Mouse (Mus musculus) layer of hippocampus, adult 2 months (tissue): ENCODE measurements around the gene Dusp9. TPM values are rescaled to one million over a fixed set of nuclear protein-coding genes. Genes with fewer than 3 reads are reported as not detected.

Source experiments
- DNase-seq, 2 experiments: peaks; one replicate each; pipeline ENCODE4 v3.0.0; 2022; ENCODE audit warnings: low spot score in 2 of 2
- H3K27ac ChIP-seq: fragments of 200-600 bp; 2 replicates; pipeline ENCODE4 v1.8.1; 2022
- H3K4me3 ChIP-seq: fragments of 200-600 bp; 2 replicates; pipeline ENCODE4 v1.8.1; 2022; ENCODE audit warnings: mild to moderate bottlenecking
- CTCF ChIP-seq: fragments of 200-600 bp; conservative IDR thresholded peaks from 2 replicates; pipeline ENCODE4 v1.8.1; 2022; ENCODE audit warnings: antibody characterized with exemption, mild to moderate bottlenecking, moderate library complexity
- long read RNA-seq, 2 experiments: library from polyadenylated mRNA; stranded (forward); transcript quantifications; one replicate each; pipeline ENCODE4 v2.0.0; 2021; ENCODE audit warnings: borderline mapping rate in 2 of 2
- total RNA-seq, 2 experiments: library from RNA; stranded (reverse); gene quantifications; 2 replicates each; pipeline ENCODE4 v1.2.3; 2021

The Dusp9 gene
- under 1 TPM; 0.20 to 0.25 TPM for total RNA-seq
- long read RNA-seq, experiment 1, result 0 reads
- long read RNA-seq, experiment 2, partial matches to known transcripts, result 1 of 1 reads
- long read RNA-seq, experiment 2, other reads (novel, unspliced or antisense), result 0 of 1 reads

DNA sequence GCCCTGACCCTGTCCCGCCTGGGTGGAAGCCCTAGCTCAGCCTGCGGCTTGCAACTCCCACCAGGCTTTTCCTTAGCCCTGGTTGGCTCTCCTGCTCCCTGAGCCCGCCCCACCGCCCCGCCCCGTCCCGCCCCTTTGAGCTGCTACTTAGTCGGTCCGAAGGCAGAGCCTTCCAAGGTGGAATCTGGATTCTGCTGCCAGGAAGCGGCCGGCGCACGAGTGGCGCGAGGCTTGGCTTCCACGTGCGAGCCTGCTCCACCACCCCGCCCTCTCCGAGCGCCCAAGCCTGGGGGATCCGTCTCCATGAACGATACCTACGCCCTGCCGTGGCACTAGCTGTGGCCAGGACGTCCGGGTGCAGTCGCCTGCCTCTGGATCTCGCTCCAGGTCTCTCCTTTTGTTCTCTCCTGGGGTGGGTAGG lies at the start of gene Dusp9:
Gene Dusp9, plus strand, starts transcription at position 165 of the 421 bp plus-strand sequence.
- no peak for DNase-seq
- TF ChIP-seq CTCF, result no peak
- Histone ChIP-seq H3K4me3 (peak within 1 kb of the TSS; percentile 23; the same call in 1 of the 2 replicates), H3K27ac (no peak within 1 kb of the TSS)

DNA sequence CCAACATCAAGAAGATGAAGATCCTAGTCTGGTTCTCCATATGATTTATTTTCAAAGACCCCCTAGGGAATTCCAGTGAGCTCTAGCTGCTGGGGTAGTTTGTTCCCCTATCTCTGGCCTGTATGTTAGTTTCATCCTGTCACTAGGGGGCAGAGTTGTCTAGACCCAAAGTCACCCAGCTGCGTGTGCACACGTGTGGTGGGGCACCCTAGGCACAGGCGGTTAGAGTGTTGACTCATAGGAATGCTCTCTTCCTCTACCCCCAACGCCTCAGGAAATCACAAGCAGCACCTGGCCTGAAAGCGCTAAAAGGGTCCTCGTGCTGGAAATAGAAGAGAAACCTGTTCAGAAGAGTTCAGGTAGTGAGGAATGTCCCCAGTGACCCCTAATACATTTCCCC lies 46.0 kb upstream of the Dusp9 start:
- Histone ChIP-seq H3K27ac (no peak overlapping the region), H3K4me3 (no peak overlapping the region)
- TF ChIP-seq CTCF, result peak; percentile 69
- DNase-seq, result no peak

DNA sequence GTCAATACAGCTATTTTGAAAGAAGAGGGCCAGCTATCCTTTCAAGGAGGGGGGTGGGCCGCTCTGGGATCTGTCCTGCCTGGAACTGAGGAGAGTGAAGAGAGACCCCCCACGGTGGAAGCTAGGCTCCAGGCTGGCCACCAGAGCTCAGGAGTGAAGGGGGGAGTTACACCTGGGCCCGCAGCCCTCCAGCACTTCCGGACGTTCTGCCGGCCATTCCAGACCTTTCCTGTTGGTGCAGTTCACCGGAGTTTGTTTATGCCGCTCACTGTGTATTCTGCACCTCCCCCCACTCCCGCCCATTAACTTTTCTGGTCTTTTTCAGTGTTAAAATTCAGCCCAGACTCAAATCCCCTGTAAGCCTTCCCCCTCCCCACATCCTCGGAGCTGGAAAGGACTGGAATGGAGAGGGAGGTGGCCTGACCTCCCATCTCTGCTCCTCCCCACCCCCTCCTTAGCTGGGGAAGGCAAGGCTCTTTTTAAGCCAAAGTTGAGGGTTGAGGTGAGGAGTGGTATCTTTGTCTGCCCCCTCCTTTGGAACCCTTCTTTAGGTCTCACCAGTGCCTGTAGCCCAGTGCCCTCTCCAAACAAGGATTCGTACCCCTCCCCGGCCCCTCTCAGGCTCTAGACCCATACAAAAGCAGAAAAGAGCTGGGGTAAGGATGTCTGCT lies 44.6 kb upstream of the Dusp9 start:
- H3K4me3 ChIP-seq, result no peak overlapping the region
- no peak for TF ChIP-seq CTCF

DNA sequence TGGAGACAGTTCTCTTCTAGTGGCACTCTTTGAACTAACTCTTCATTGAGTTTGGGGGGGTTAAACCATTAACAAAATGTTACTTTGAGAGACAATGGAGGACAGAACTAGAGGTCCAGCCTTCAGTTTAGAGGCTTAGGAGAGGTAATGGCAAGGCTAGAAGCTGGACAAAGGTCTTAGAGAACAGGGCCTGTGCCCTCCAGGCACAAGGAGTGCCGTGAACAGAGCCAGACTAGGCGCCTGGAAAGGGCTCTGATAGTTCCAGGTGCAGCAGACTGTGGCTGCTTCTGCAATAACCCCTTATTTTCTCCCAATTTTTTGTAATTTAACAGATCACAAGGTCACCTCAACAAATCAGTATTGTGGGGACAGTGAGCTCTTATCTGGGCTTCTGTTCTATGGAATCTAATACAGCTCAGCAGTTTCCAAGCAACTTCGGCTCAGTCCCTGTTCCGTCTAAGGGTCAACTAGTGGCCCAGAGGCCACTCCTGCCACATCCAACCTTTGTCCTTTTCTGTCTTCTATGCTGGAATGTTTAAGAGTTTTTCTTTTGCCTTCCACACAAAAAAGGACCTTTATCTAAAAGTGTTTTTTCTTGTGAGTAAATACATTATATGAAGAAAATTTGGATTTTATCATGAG lies 43.8 kb upstream of the Dusp9 start:
- no peak for DNase-seq
- Histone ChIP-seq H3K4me3 (no peak overlapping the region), H3K27ac (no peak overlapping the region)
- TF ChIP-seq CTCF, result no peak

More for the DNA sequence above, 44.6 kb upstream of the Dusp9 start:
- DNase-seq, result no peak
- no peak overlapping the region for H3K27ac ChIP-seq

DNA sequence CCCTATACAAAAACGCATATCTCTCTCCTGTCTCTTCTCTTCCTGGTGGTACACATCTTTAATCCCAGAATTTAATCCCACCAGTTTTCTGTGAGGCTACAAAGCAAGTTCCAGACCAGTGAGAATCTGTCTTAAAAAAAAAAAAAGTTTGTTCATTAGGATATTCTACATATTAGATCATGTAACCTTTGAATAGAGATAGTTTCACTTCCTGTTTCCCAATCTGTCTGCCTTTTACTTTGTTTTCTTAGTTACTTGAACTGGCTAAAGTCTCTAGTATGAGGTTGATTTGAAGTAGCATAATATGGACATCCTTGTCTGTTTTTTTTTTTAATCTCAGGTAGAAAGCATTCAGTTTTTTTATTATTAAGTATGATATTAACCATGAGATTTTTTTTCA lies 37.8 kb upstream of the Dusp9 start:
- no peak overlapping the region for H3K27ac ChIP-seq
- H3K4me3 ChIP-seq, result no peak overlapping the region
- DNase-seq, result no peak
- no peak for TF ChIP-seq CTCF

DNA sequence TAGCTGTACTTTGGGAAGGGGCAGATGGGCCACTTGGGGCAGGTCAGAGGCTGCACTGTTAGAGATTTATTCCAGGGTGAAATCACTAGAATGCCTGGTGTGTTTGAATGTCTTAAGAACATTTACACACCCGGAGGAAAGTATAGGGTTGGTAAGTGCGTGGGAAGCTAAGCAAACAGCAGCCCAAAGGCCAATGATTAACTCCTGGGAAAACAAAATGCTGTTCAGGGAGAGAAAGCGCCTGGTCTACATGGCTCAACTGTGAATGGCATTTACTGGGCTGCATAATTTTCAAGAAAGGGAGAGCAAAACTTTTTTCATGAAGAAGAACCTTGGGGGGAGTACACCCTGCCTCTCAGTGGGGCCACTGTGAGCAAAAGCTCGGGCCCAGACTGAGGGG lies 25.6 kb upstream of the Dusp9 start:
- no peak for TF ChIP-seq CTCF
- H3K27ac ChIP-seq, result no peak overlapping the region
- DNase-seq, result no peak
- H3K4me3 ChIP-seq, result no peak overlapping the region

DNA sequence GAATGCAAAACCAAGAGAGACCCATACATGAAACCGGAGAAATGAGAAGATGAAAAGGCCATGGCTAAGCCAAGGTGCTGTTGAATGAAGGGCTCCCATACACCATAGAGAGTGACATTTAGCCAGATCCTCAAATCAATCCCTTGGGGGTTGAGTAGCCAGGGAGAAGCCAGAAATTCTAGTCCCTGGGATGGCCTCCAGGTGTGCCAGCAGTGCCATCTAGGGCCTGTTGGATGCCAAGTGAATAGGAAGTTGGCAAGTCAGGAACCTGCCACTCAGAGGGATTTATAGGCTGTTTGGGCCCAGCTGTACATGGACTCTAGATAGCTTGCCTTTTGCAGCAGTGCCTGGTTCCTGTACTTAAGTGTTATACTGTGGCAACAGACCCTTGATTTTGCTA lies 23.3 kb upstream of the Dusp9 start:
- Histone ChIP-seq H3K4me3 (no peak overlapping the region), H3K27ac (no peak overlapping the region)
- no peak for DNase-seq
- no peak for TF ChIP-seq CTCF

DNA sequence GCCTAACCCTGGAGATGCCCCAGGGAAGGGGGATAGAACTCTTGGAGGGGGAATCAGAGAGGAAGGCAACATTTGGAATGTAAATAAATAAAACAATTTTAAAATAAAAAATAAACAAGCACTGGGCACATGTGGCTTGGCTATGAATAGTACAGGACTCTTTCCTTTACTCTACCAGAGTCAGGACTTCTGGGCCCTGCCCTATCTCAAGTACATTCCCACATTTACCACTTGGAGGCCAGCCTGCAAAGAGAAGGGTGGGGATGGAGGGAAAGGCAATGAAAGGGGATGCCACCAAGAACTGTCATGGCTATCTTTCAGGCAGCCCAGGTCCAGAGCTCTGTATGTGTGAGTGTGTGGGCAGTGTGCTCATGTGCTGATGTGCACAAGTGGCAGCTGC lies 19.8 kb upstream of the Dusp9 start:
- DNase-seq, result no peak
- no peak overlapping the region for H3K4me3 ChIP-seq
- no peak for TF ChIP-seq CTCF

DNA sequence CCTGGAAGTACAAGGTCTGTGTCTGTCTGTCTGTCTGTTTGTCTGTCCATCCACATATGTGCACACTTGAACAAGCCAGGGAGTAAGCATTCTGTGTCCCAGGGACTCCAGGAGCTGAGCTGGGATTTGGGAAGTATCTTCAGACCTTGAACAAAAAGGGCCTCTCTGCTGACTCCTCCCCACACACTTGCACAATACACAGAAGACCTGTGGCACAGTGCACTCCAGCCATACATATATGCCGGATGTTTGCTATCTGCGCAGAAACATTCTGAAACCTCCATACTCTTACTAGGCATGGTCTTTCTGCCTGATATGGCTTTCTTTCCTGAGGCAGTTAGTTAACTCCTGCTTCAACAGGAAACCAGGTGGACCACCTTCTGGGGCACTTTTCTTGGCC lies 19.3 kb upstream of the Dusp9 start:
- Histone ChIP-seq H3K4me3 (no peak overlapping the region), H3K27ac (no peak overlapping the region)
- no peak for TF ChIP-seq CTCF
- no peak for DNase-seq

More for the DNA sequence above, 19.8 kb upstream of the Dusp9 start:
- no peak overlapping the region for H3K27ac ChIP-seq

DNA sequence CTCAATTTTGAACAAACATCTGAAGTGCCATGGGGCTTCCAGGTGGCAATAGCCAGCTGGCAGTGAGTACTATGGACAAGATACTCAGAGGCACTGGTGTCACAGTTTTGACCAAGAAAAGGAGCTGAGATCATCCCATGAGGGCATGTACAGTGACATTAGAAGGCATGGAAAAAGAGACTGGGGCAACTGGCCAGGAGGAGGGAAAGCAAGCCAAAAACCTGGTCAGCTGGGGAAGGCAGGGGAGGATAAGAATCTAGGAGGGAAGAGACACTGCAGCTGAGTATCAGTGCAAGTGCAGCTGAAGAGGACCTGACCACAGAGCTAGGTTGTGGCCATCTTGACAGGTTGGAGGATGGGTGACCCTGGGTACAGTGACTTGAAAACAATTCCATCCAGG lies 12.2 kb upstream of the Dusp9 start:
- DNase-seq, result no peak
- Histone ChIP-seq H3K4me3 (no peak overlapping the region), H3K27ac (no peak overlapping the region)
- no peak for TF ChIP-seq CTCF

DNA sequence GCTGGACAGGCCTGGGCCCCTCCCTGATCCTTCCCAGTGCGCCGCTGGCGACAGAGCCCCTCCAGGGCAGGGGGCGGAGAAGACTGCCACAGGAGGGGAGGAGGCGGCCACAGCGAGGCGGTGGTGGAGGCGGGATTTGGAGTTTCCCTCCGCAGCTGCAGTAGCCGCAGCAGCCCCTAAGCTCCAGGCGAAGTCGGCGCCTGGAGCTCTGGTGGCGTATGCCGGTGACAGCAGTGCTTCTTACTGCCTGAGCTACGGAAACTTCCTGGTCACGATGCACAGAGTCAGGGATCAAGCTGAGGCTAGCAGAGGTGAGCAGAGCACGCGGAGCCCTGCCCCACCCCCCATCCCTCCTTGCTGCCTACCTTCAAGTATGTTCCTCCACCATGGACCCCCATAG lies 3.8 kb upstream of the Dusp9 start:
- Histone ChIP-seq H3K4me3 (0 out of 2 replicates have a peak overlapping the region, but pooled peaks have one; percentile 17), H3K27ac (no peak overlapping the region)
- TF ChIP-seq CTCF, result no peak
- no peak for DNase-seq

DNA sequence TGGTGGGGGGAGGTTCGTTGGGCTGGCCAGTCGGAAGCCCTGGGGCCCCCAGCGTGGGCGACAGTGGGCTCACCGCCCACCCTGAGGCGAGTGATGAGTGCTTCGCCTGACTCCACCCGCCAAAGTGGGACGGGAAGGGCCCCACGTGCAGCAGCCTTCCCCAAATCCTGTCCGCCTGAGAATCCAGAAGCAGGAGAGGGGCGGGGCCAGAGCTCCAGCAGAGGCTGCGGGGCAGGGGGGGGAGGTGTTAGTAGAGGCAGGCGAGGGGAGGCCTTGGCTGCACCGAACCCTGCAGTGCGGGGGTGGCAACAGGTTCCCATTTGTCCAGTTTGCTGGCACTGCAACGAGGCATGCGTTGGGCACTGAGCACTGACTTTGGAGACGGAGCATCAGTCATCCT lies 1.8 kb upstream of the Dusp9 start:
- H3K27ac ChIP-seq, result no peak overlapping the region
- H3K4me3 ChIP-seq, result peak overlapping the region; percentile 29
- DNase-seq, result no peak
- TF ChIP-seq CTCF, result no peak

DNA sequence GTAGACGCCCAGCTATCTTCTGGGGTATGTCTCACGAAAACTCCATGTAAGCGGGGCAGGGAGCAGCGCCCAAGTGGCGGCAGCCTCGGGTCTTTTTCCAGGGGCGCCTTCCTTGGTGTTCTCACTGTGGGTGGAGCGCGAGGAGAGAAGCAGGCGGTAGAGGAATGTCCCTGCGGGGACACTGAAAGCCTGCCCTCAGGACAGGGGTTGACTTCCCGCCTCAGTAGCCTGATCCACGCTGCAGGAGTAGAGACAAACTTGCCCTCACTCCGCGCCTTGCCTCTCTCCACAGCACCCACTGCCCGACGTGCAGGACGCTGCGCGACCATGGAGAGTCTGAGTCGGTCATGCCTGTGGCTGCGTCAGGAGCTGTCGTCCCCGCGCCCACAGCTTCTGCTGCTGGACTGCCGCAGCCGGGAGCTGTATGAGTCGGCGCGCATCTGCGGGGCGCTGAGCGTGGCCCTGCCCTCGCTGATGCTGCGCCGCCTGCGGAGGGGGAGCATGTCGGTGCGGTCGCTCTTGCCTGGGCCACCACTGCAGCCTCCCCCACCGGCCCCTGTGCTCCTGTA lies 766 bp downstream of the Dusp9 start:
- no peak for TF ChIP-seq CTCF
- Histone ChIP-seq H3K4me3 (no peak overlapping the region; the same call in 1 of the 2 replicates), H3K27ac (no peak overlapping the region)
- DNase-seq, result no peak
